Mouse (Mus musculus) CH12.LX (cell line): ENCODE results near the gene Zdhhc12.

Experiments used
- CHD2 ChIP-seq: IDR thresholded peaks from 2 replicates; pipeline ENCODE4 v1.6.1; 2011; ENCODE audit warnings: low read length, improper control_type of control experiment
- CTCF ChIP-seq, 2 experiments: IDR thresholded peaks in 1 of 2; conservative IDR thresholded peaks in 1 of 2; 2 replicates each; pipeline ENCODE4 v1.5.1; 2011 to 2012; ENCODE audit warnings: low read depth in 2 of 2, low read length in 2 of 2, improper control_type of control experiment in 1 of 2, inconsistent platforms in 1 of 2, mild to moderate bottlenecking in 1 of 2, moderate library complexity in 1 of 2
- E2F4 ChIP-seq: IDR thresholded peaks from 2 replicates; pipeline ENCODE4 v1.6.1; 2011; ENCODE audit warnings: low read depth, low read length, improper control_type of control experiment; ENCODE audit not compliant: insufficient replicate concordance
- MEF2A ChIP-seq: IDR thresholded peaks from 2 replicates; pipeline ENCODE4 v1.6.1; 2014; ENCODE audit warnings: low read depth, mild to moderate bottlenecking, inconsistent platforms, low read length, improper control_type of control experiment, borderline replicate concordance
- NRF1 ChIP-seq: IDR thresholded peaks from 2 replicates; pipeline ENCODE4 v1.6.1; 2014; ENCODE audit warnings: low read depth, mild to moderate bottlenecking, inconsistent platforms, low read length, improper control_type of control experiment, moderate library complexity
- POLR2A ChIP-seq: IDR thresholded peaks from 2 replicates; pipeline ENCODE4 v1.6.1; 2011; ENCODE audit warnings: low read depth, mild to moderate bottlenecking, improper control_type of control experiment, low read length
- SMC3 ChIP-seq: IDR thresholded peaks from 2 replicates; pipeline ENCODE4 v1.6.1; 2011; ENCODE audit warnings: low read depth, low read length, improper control_type of control experiment
- USF1 ChIP-seq: IDR thresholded peaks from 2 replicates; pipeline ENCODE4 v1.6.1; 2014; ENCODE audit warnings: low read depth, mild to moderate bottlenecking, inconsistent platforms, low read length, improper control_type of control experiment

- TF ChIP-seq USF1 (no peak), CTCF (conservative IDR thresholded peaks at IDR 0.05 in 1 of 2, IDR thresholded peaks at IDR 0.05 in 1 of 2; ENCODE audit: low read depth in 2 of 2, low read length in 2 of 2) (no peak), NRF1 (no peak), SMC3 (no peak), CHD2 (no peak), E2F4 (no peak), MEF2A (no peak), POLR2A (no peak)
Observed at GRCm38 (mm10) chr2:30076959-30077358, 16.5 kb downstream of the Zdhhc12 start.
